Mouse (Mus musculus) urinary bladder, postnatal 10 days (tissue): Measurements from ENCODE around the gene Lmod2.

ENCODE experiments used
- DNase-seq: peaks from one replicate; pipeline ENCODE4 v3.0.0; 2022; ENCODE audit warnings: low spot score

Lmod2 gene

DNA sequence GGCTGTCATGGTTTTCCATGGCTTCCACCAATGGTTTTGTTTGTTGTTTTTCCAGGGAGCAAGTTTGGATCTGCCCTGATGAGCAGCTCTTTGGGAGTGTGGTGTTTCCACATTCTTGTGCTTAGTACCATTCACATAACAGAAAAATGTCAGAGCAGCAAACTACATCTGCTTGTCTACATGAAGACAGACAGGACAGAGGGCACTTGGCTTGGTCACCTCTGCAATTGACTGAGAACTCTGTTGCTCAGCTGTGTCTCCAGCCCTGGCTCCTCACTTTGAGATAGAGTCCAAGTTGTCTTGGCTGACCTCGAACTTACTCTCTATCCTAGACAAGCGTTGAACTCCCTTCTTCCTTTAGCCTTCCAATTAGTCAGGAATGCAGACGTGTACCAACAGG is 4.8 kb downstream of the Lmod2 start:
- DNase-seq: no peak

DNA sequence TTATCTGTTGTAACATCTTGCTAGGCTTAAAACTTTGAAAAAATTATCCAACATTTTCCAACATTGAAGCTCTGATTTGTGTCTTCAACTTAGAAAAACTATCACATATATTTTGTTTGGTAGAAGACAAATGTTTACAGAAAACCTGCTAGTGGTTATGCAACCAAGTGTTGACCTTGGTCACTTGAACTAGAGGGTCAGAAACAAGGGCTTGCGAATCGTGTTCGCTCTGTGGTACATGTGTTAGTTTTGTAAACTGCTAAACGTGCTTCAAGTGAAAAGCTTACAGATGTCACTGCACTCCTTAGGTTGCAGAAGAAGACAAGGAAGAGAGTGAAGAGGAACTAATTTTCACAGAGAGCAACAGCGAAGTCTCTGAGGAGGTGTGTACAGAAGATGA is 5.4 kb downstream of the Lmod2 start:
- DNase-seq: no peak

- no peak for DNase-seq
Observed at GRCm38 (mm10) chr6:24604289-24604688, 6.7 kb downstream of the Lmod2 start.

DNA sequence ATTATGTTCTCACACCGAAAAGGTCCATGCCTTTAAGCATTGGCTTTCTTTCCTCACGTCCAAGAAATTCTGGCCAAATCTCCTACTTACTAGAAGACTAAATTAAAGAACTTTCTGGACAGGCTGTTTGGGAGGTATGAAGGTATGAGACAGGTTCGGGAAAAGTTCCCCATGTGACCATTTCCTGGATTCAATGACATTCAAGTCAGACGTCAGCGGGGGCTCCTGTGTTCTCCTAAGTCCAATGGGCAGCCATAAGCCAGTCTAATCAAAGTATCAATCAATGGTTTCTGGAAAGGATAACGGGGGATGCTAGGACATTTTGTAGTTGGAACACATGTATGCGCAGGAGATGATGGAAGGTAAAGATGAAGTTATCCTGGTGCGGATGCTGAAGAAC is 8.1 kb downstream of the Lmod2 start:
- no peak for DNase-seq

DNA sequence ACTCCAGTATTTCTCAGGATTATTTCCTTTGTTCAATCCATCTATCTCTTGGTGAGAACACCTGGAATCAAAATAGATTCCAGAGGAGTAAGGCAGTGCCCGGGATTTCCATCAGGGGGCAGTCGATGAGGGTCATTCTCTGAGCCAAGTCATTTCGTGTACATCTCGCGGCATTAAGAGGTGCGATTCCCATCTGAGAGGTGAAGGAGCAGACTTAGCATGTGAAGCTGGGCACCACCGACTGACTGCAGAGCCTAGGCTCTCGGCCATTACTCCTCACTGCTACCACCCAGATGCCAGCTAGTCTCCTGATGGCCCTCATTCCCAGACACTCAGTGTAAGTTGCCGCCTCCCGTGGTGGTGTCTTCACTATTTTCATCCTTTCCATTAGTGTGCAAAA is 8.9 kb downstream of the Lmod2 start:
- DNase-seq: no peak

DNA sequence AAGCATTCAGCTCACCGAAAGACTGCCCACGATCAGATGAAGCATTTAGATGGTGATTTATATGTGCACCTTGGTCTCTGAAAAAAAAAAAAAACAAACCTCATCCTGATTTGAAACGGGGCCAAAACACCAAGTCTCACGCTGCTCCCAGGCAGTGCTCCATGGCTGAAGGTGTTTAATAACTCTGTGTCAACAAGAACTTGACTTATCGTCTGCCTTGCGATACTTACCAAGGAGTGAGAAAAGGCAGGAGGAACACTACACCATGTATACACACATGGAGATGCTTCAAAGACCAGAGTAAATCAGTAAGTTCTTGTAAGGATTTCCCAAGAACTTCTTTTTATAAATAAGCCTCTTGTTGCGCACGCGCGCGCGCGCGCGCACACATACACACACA is 10.0 kb downstream of the Lmod2 start:
- no peak for DNase-seq

GRCm38 (mm10) chr6:24608129-24608528 is 10.6 kb downstream of the Lmod2 start:
- no peak for DNase-seq

DNA sequence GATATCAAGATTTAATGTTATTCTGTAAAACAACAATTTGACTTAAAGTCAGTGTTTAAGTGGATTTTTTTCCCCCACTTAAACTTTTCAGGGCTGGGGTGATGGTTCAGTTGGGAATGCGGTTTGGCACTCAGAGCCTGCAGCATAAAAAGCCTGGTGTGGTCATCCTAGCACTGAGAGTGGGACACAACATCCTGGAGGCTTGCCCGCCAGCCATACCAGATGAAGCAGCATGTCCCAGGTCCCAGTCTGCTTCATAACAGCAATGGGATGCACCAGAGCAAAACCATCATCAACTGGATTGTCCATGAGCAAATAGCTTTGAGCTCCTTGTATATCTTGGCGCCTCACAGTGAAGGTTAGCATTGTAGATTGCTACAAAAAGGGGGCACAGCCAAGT is 11.1 kb downstream of the Lmod2 start:
- DNase-seq: no peak

DNA sequence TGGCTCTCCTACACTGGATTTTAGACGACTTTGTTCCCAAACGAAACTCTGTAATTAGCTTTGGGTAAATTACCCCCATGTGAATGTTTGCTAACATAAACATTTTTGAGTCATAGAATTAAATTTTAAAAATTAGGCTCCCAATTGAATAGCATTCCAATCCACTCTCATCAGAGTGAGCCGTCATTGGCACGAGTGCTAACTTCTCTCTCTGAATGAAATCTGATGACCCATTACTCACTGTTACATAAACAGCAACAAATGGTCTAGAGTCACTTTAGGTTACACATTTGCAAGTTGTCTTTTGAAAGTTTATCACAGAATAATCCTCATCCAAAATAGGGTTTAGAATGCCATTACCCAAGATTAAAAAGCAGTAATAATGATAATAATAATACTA is 12.0 kb downstream of the Lmod2 start:
- DNase-seq: no peak

DNA sequence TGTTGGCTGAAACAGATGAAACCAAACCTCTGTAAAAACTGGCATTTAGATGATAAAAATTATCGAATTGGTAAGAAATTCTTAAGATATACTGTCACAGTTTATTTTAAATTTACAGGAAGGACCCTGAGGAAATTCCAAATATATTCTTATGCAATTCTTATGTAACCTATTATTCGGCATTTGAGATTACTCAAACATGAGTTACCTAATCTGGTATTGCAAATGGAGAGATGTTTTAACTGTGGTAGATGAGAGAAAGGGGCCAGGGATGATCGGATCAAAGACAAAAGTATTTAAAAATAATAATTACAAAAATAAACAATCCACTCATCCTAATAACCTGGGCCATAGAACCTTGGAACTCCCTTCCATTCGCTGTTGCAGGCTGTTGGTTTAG is 12.8 kb downstream of the Lmod2 start:
- DNase-seq: no peak

- DNase-seq: no peak
Observed at GRCm38 (mm10) chr6:24612074-24612755, 14.7 kb downstream of the Lmod2 start.

DNA sequence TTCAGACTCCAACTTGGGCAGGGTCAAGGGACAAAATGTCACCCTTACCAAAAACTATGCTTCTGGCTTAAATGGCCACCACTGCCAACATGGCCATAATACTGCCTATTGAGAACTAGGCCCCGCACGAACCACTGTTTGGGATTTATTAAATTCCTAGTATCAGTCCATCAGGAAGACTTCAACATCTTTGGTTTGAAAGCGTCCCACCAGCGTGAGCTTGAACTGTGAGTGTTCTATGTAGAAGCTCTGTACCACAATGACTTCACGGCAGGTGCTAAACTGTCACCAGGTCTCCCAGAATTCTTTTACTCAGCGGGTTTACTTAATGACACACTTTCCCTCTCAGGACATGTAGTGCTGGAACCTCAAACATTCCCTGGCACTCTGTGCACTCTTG is 15.8 kb downstream of the Lmod2 start:
- no peak for DNase-seq

- no peak for DNase-seq
Observed at GRCm38 (mm10) chr6:24613918-24614317, 16.4 kb downstream of the Lmod2 start.

- no peak for DNase-seq
Observed at GRCm38 (mm10) chr6:24616746-24617145, 19.2 kb downstream of the Lmod2 start.

DNA sequence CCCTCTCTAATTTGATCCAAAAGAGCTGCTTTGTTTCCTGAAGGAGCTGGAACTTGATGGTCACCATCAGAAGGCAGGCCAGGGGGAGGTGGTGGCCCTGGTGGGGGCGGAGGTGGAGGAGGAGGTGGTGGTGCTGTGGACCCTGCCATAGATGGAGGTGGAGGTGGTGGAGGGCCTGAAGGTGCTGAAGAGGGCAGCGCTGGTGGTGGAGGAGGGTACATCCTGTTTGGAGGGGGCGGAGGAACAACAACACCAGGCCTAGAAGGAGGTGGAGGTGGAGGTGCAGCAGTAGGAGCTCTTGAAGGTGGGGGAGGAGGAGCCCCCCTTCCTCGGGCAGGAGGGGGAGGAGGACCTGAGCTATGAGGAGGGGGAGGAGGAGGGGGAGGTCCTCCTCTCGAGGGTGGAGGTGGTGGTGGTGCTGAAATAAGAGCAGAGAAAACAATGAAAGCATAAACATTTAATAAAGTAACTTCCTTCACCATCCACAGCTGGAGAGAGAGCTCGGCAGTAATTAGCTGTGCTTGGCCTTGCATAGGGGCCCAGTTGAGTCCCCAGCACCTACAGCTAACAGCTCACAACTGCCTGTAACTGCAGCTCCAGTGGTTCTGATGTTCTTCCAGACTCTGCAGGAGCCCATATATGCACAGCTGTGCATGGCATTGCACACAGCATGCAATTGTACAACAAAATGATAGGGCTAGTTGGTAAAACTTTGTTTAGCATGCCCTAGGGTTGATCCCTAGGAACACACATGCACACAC is 21.9 kb downstream of the Lmod2 start:
- no peak for DNase-seq

DNA sequence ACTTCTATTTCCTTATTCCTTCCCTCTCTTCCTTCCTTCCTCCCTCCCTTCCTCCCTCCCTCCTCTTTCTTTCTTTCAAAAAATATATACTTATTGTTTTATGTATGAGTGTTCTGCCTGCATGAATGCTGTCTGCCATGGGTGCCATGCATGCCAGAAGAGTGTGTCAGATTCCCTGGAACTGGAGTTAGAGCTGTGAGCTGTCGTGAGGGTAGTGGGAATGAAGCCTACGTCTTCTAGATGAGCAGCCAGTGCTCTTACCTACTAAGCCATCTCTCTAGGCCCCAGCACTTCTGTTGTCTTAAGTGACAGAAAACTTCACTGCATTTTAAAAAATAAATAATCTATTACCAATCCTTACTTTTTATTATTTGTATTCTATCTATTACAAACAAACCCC is 23.4 kb downstream of the Lmod2 start:
- no peak for DNase-seq

- no peak for DNase-seq
Observed at GRCm38 (mm10) chr6:24622098-24622497, 24.5 kb downstream of the Lmod2 start.

- DNase-seq: no peak
Observed at GRCm38 (mm10) chr6:24627586-24628030, 30.0 kb downstream of the Lmod2 start.

DNA sequence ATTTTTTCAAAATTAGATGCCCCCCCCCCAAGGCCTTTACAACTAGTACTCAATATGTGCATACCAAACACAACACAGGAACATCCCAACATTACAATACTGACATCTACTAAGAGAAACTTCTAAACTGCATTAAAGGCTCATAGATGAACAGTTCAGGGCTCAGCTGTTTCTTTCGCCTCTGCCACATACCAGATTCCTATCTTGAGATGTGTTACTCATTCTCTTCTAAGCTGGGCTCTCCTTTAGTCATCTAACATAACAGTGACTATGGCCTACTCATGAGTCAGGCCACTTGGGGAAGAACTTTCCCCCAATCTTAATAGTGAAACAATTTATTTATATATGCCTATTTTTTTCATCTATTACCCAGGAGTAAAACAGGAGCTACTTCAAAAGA is 30.9 kb downstream of the Lmod2 start:
- DNase-seq: no peak

DNA sequence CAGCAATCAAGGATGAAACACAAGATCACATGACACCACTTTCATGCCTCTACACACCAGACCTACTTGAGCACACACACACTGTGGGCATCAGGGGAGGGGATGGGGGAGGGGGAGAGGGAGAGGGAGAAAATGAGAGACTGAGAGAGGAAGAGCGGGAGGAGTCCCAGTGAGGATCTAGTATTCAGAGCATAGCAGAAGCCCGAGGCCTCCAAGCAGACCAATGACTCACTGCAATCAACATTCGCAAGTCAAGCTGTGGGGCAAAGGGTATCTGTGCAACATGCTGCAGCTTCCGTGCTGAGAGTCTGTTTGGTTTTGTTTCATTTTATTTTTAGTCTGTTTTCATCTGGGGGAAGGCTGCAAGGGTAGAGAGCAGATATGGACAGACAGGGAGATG is 34.5 kb downstream of the Lmod2 start:
- DNase-seq: no peak

DNA sequence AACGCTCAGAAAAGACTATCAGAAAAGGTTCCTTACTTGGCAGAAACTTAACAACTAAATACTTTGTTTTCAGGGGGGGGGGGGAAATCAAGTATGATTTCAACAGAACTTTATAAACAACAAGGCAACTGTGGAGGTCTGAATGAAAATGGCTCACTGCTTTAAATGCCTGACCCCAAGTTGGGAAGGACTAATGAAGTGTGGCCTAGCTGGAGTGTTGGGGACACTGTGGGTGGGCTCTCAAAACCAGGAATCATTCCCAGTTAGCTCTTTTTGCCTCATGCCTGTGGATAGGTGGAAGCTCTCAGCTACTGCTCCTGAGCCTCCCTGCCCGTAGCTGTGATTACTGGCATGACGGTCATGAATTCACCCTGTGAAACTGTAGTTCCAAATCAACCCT is 36.5 kb downstream of the Lmod2 start:
- no peak for DNase-seq

DNA sequence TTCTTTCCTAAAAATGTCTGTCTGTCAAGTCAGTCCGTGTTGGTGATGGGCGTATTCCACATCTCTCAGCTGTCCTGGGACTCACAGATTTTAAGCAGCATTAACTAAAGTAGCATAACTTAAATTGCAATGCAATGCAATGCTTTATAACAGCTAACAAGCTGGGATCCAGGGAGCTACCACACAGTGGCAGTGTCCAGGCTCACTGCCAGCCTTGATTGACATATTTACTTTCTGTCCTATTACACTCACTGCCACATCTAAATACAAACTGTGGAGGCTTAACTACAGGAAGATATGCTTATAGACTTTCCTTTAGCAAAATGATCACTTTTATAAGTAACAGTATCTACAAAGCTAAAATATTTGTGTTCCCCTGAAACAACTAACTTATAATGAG is 38.3 kb downstream of the Lmod2 start:
- no peak for DNase-seq

DNA sequence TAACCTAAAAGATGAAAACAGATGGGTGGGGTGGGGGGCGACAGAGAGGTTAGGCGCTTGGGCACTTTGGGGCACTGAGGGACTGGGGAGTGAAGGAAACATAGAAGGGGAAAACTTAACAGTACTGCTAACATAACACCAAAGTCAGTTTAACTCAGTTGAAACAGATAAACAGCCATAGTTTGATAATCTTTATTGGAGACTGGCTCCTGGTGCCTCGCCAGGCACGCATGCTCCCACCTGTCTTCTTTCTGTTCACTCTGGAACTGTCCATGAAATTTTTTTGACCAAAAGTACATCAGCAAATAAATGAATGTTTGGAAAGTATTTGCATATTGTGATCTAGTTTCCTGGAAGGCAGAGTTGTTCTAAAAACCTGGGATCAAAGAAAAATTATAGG is 43.7 kb downstream of the Lmod2 start:
- DNase-seq: no peak

DNA sequence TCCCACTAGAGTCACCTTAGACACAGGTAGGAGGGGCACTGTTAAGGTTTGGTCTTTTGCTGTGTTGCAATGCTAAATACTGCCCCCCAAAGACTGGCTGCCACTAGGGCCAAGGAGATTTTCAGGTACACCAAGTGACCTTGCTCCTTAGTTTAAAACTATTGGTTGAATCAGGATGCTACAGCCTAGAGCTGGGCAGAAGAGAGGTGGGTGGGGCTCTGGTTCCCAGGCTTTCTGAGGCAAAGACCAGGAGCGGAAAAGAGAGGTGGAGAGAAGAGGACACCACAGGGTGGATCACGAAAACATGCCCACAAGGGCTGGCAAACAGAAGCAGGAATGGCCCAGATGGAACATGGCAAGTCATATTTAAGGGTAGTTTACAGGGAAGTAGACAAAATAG is 44.6 kb downstream of the Lmod2 start:
- DNase-seq: no peak
